Mouse (Mus musculus) right cerebral cortex, adult 18-20 months (tissue): ENCODE measurements around the gene Atp6v1a.
A peak's percentile ranks its signal among the peaks of the same experiment; 100 is the strongest.

Experiments used
- DNase-seq: peaks from one replicate; pipeline ENCODE4 v3.0.0; 2022; ENCODE audit warnings: mixed read lengths

Gene Atp6v1a

DNA sequence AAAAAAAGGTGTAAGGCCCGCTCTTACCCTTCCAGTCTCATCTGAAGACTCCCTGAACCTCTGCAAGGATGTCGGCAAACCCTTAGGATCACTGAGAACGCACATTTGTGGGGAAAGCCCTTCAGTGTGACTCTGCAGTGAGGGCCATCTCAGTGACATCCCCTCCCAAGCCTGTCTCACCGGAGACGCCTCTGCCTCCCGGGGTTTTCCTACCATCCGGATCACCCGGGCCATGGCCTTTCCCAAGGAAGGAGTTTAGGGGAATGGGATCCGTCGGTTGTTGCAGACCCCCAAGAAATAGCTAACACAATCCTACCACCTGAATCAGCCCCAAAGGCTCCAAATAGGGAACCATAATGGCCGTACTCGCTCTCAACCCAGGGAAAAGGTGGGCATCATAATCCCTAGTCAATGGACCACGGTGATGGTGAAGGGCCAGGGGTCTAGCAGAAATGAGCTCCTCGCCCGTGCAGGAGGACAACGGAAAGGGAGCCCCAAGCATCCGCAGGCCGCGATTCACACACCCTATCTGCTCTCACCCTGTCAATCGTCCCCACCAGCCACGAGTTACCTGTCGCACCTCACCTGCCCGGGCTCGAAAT lies 1.0 kb downstream of the Atp6v1a start:
- DNase-seq = no peak

DNA sequence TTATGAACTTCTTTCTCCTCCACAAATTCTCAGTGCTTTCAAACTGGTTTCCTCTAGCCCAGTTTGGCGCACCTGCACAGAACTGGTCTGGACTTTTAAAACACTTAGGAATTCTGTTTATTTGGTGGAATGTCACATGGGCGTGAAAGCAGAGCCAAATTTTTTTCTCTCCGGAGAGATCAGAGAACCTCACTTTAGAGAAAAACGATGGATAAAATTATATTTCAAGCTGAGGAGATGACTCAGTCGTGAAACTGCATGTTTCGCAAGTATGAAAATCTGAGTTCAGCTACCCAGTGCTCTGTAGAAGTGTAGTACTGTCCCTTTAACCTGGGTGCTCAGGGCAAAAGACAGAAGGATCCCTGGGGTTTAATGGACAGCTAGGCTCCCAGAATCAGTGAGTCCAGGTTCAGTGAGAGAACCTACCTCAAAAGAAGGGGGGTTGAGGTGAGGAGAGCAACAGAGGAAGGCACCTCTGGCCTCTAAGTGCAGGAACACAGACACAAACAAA lies 2.9 kb downstream of the Atp6v1a start:
- no peak for DNase-seq

DNA sequence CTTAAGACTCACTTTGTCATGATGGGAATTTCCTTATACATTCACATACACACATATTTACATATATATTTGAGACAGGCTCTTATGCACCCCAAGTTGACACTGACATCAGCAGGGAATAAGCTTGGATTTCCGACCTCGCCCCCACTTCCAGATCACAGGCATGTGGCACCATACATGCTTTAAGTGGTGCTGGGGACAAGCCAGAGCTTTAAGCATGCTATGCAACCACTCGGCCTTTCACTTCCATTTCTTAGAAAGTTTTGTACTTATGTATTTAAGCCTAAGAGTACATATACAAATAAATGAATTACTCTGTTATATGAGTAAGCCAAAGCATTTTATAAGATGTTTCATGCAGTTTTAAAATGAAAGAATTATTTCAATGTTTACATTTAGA lies 6.3 kb downstream of the Atp6v1a start:
- DNase-seq = no peak

DNA sequence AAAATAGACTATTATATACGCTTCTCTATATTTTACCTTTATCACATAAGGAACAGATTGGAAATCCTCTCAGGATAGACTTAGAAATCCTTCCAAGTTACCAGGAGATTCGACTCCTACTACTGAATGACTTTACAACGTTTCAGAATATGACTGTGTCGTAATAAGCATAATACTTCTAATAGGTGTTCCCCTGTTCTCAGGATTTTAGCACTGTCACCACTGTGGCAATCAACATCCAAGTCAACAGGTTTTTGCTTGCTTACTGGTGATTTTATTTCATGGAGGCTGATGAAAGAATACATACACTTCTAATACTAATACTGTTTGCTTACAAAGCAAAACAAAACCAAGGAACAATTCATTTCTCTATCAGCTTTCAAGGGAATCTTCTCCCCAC lies 7.2 kb downstream of the Atp6v1a start:
- DNase-seq = no peak

DNA sequence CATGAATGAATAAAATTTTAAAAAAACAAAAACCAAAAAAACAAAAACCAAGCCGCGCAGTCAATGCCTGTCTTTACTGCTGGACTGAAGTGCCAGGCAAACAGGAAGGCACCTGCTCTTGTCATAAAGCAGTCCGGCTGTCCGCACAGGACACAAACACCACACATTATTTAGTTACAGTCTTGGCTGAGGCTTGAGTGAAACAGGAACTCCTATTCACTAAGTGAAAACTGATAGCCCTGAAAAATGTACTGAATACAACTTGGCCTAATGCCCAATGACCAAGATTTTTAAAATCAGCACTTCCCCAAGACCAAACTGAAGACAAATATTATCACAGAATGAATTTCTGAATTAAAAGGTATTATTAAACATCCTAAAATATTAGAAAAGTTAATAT lies 13.1 kb downstream of the Atp6v1a start:
- DNase-seq = no peak

DNA sequence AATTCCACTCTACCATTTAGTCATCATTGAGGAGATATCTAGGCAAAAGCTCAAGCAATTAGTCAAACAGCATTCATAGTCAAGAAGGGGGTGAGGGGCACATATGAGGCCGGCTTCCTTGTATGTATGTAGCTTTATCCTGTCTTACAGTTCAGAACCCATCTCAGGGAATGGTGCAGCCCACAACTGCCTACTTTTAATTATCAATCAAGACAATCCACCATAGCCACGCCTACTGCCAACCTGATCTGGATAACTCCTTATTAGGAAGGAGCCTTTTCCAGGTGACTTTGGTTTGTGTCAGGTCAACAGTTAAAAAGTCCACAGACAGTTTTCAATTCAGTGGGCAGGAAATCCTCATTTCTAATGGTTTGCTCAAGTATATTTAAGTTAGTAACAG lies 14.1 kb downstream of the Atp6v1a start:
- DNase-seq = no peak

DNA sequence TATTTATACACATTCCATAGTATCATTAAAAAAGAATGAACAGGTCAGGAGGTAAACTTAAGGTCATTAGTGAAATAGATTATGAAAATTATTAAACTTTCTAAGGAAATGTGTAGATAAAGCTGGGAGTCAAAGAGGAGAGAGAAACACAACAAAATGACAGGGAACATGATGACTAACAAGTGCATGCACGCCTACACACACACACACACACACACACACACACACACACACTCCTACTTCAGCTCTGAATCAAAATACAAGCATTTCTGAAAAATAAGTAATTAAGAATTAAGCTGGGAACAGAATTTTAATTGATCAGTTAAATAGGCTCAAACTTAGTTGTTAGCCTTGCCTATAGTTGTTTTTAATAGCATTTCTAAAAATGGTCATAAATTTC lies 14.8 kb downstream of the Atp6v1a start:
- no peak for DNase-seq

DNA sequence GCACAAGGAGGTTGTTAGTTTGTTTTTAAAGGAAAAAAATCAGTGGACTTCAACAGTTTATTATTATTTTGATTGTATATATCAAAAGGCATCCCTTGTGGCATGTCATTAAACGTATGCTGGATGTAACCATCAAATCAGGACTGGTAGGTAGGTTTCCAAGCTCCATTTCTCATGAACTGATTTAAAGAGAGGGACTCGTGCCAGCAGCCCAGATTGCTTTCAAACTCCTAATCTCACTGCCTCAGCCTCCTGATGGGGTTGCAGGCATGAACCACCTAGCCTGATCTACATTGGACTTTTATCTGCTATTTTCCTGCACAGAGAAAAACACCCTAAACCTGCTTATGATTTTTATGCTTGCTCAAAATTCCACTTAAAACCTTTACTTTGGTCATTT lies 15.7 kb downstream of the Atp6v1a start:
- peak; percentile 34 for DNase-seq

DNA sequence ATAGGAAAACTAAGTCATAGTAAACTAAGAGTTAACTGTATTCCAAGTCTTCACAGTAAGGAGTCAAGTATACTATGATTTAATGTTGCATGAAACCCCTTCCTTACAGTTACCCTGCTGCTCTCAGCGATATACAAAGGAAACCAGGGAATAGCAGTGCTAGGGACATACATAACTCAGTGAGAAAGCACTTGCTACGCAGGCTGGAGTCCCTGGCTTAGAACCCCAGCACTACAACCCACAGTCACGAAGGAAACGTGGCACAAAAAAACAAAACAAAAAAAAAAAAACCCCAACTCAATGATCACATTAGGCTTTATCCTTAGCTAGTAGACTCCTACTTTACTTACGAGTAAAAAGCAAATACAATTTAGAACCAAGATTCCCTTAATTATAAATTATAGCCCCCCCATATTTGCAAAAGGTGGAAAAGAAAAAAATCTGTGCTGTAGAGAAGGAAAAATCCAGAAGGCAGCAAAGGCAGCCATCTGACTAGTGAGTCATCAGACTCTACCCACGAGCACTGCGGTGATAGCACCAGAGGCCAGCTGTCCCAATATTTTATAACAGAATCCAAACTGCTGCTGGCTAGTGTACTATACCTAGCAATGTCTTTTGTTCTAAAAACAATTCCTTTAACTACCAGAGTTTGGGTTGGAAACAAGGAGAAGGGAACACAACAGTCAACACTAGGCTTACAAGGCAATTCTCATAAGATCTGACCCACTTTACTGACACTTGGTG lies 16.4 kb downstream of the Atp6v1a start:
- DNase-seq = peak; percentile 76

DNA sequence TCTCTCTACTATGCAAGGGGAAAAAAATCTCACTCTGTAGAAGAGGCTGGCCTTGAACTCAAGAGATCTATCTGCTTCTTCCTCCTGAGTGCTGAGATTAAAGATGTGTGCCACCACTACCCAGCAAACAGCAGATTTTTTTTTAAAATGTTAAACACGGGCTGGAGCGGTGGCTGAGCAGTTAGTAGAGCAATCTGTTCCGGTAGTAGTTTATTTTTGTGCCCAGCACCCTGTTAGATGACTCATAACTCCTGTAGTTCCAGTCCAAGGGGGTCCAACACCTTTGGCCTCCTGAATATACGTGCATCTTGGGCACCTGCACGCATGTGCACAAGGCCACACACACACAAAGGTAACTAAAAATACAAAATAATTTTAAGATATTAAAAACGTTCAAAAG lies 16.9 kb downstream of the Atp6v1a start:
- DNase-seq = peak; percentile 40

DNA sequence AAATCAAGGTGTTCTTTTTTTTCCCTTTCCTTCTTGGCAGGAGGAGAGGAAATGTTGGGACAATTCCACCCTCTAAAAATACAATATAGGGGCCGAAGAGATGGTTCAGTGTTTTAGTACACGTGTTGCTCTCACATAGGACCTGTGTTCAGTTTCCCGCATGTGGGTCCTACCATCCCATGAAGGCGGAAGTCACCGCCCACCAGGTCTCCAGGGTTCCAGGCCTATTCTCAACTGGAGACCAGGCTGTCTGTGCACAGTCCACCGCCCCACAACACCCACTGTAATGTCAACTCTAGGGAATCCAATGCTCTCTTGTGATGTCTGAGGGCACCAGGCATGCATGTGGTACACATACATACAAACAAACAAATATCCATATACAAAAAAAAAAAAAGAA lies 17.4 kb downstream of the Atp6v1a start:
- no peak for DNase-seq

DNA sequence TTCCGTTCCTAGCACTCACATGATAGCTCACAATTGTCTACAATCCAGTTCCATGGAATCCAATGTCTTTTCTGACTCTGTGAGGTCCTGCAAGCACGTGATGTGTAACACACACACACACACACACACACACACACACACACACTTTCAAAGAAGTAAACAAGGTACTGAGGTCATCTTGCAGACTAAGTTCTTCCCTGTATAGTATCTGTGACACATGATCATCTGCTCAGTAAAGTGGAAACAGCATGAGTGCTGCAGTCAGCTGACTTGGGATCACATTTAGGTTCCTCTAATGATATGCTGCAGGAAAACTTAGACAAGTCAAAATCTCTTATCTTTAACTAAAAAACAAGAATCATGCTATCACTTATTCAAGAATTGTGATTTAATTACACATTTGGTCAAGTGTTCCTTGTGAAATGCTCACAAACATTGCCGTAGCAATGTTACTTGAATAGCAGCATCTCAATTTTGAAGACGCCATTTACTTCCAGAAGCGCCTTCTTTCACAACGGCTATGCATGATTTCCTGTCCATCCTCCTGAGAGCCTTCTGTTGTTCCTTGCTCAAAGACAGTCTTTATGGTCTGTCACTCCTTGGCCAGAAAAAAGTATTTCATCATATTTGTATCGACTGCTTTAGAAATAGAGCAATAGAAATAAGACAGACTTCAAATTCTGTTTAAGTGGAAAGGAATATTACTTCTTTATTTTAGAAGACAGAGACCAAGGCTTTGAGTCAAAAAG lies 19.6 kb downstream of the Atp6v1a start:
- no peak for DNase-seq

DNA sequence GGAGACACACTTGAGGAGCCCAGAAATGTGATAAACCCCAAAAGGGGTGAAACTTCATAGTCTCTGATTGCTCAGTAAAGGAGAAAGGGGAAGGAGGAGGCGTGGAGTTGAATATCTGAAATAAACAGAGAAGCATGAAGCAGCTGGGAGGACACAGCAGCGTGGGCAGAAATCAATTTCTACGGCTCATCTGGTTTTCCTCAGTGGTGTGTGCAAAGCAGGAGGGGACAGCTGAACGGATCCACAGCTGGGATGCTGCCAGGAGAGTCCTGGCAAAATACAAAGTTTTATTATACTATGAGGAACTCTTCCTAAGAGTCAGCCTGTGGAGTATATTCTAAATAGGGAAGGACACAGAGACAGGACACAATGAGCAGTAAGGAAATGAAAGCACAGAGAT lies 30.5 kb downstream of the Atp6v1a start:
- DNase-seq = peak; percentile 34

DNA sequence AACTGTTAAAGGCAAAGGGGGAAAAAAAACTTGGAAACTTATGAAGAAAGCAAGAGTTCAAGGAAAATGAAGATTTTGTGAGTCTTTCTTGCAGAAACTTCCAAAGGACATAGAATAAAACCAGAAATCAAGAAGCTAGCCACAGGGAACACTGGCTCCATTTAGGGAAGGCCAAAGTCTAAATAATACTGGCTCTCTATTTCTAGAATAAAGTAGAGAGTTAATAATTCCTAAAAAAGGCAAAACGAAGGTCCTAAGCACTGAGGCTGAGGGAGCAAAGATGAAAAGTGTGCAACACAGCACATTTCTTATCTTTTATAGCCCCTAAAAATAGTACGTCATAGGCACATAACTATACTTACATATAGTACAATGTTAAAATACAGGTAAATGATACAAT lies 34.3 kb downstream of the Atp6v1a start:
- no peak for DNase-seq

DNA sequence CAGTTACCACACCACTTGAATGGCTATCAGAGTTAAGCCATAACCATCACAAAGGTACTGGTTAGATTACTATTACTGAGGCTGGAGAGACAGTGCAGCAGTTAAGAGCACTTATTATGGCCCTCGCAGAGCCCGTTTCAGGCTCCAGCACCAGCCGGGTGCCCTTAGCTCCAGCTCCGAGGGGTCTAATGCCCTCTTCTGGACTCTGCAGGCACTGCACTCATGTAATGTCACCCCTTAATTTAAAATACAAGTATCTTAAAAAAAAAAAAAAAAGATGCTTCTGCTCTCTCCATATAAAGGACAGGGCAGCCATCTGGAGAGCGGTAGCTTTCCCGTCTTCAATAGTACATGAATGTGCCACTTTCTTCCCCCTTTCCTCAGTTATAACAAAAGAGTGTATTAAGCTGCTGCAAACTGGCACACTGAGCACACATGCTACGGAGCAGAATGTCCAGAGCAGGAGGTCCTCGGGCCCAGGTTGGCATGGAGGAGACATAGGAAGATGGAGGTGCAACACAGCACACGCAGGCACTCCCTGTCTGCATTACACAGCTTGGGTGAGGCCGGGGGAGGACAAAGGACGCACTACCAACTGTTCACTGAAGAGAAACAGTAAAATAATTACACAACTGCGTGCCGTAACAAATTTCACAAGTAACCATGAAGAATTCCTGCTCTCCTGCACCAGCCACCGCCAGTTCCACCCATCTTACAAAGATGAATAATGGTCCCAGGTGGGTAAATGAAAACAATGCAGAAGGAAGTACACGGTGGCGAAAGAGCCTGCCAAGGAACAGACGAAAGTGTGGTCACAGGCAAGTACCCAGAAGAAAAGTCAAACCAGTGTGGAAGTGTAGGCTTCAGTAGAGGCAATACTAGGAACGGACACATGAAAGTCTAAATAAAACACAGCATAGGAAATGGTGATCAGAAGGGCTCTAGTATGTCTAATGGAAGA lies 35.4 kb downstream of the Atp6v1a start:
- no peak for DNase-seq

DNA sequence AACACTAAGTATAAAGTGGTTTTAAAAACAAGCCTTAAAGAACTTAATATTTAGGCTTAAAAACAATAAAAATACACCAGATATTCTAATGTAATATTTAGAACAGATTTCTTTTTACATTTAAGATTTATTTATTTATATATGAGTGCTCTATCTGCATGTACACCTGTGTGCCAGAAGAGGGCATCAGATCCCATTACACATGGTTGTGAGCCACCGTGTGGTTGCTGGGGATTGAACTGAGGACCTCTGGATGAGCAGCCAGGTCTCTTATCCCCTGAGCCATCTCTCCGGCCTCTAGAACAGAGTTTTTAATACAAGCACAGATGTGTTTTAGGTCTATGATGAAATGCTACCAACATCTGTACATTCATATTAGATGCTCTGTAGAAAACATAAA lies 36.6 kb downstream of the Atp6v1a start:
- DNase-seq = no peak

DNA sequence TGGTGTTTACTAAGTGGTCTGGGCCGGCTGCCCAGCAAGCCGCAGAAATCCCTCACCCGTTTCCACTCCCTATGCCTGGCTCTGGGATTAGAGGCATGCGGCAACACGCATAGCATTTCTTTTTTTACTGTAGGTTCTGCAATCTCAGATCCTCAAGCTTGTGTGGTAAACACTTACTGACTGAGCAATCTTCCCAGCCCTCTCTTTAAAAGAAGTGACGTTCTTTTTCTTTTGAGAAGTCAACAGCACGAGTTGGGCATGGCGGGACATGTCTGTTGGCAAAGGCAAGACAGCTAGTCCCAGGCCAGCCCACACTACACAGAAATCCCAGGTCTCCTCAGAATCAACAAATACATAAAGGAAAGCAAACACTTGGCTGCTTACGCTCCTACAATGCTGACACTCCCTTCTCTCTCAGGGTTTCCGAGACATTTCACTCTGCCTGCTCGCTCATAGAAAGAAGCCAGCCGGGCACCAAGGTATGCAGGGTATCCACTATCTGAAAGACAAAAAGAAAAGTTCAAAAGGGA lies 38.3 kb downstream of the Atp6v1a start:
- DNase-seq = no peak

DNA sequence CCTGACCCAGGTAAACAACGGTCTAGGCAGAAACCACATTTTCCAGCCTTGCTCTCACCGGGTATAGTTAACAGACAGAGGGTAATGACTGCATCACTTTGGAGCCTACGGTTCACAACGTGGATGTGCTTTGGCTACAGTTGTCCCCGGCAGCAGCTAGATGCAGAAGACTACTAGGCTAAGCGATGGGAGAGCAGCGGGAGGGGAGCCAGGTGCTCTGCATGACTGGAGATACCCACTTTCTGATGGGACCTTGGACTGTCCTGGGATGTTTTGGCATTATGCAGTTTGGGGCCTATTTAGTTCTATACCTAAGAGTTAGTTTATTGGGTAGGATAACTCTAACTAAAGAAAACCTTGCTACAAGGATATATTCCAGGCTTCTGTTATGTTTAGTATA lies 40.1 kb downstream of the Atp6v1a start:
- no peak for DNase-seq

DNA sequence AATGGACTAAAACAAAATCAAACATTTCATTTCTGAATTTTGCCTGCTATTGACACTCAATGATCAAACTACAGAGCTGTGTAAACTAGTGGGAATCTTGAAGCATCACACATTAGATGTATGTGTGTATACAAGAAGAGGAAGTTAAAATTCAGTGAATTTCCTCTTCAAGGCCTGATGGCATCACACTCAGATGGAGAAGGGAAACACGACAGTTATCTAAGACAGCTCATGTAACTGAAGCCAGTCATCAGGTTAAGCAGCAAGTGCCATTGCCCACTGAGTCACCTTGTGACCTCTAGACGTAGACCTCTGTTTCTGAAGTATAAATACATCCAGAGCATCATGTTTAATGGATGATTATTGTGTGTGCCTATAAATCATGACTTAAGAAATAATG lies 51.9 kb downstream of the Atp6v1a start:
- no peak for DNase-seq

DNA sequence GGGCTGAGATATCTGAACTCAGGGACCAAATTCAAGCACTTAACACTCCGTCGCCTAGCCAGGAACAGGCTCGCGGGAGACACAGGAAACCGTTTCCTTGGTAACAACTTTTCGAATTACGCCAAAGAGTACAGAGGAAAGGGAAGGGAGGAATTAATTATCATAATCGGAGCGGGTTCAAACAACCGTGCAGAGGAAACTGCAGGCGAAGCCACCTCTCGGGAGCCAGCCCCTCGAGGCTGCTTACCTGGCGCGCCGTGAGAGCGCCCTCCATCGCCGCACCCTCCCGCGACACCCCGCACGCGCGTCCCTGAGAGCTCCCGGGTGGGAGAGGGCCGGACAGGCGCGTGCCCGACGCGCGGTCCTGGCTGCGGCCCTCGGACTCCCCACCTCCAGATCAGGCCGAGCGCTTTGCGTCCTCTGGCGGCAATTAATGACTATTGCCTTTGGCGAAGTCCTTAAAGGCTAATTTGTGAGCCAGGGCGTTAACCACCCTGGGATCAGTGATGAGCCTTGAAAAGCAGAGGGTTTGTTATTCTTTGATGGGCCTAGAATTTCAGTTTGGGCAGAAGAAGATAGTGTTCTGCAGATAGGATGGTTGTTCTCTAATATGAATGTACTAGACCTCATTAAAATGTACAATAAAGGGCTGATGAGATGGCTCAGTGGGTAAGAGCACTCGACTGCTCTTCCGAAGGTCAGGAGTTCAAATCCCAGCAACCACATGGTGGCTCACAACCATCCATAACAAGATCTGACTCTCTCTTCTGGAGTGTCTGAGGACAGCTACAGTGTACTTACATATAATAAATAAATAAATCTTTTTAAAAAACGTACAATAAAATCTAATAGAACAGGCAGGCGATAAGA lies 76.2 kb downstream of the Atp6v1a start, which contains the start of gene Gramd1c:
TSS of gene Gramd1c (minus strand) at position 321 of the 870 bp plus-strand sequence.
- peak; percentile 65 for DNase-seq

DNA sequence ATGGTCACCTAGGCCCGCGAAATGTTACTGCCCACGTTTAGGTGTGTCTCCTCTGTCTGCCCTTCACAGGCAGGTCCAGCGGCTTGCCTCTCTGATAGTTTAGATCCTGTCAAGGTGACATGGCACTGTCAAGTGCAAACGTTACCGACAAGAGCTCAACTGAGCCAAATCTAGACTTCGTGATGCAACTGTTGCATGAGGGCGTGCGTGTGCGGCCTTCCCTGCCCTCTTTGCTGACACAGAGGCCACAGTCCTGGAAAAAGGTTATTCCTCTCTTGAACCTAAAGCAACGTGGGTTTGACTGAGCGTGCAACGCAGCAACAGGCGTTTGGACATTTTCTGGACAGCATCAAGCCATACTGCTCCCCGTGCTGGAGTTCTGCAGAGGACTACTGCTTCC lies 78.2 kb downstream of the Atp6v1a start:
- DNase-seq = no peak
